Mouse (Mus musculus): ENCODE results near the gene Samm50. TPM values are rescaled to one million over a fixed set of nuclear protein-coding genes. Genes with fewer than 3 reads are reported as not detected.

Gene Samm50
- total and polyA plus RNA-seq, 3 experiments = 55.3 to 132 (median 79.3) TPM

DNA sequence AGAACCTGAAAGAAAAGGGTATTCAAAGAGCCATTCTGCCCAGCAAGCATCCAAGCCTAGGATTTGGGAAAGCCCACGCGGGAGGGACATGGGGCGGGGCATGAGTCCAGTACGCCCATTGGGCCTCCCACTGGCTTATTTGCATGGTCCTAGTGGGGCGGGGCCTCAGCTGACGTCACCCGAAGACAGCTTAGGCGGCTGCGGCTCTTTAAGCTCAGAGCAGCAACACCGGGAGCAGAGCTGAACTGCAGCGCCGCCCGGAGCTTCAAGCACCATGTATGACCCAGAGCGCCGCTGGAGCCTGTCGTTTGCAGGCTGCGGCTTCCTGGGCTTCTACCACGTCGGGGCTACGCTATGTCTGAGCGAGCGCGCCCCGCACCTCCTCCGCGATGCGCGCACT, 24.4 kb upstream of the Samm50 start, which contains the start of gene Pnpla3 (continued):
- TF ChIP-seq ZMIZ1 (IDR thresholded peaks at IDR 0.05; ENCODE audit: low read depth, low read length) (peak; percentile 86), USF2 (conservative IDR thresholded peaks at IDR 0.05; ENCODE audit: low read depth, low read length) (no peak), JUN (IDR thresholded peaks at IDR 0.05; ENCODE audit: insufficient read depth, low read depth, low read length) (0 out of 2 replicates have a peak, but pooled peaks have one; percentile 7), MAZ (IDR thresholded peaks at IDR 0.05; ENCODE audit: low read depth, low read length) (peak; percentile 65; the same call in 1 of the 2 replicates), GABPA (IDR thresholded peaks at IDR 0.05; ENCODE audit: insufficient replicate concordance, low read depth, low read length) (no peak), PAX5 (IDR thresholded peaks at IDR 0.05; ENCODE audit: low read length) (no peak), SMC3 (IDR thresholded peaks at IDR 0.05; ENCODE audit: low read depth, low read length) (peak; percentile 19; the same call in 1 of the 2 replicates), CHD1 (IDR thresholded peaks at IDR 0.05; ENCODE audit: low read depth, low read length) (no peak), RAD21 (IDR thresholded peaks at IDR 0.05; ENCODE audit: low read depth, low read length) (peak; percentile 29), HCFC1 (IDR thresholded peaks at IDR 0.05; ENCODE audit: low read depth, low read length) (peak; percentile 12; the same call in 1 of the 2 replicates), ELF1 (IDR thresholded peaks at IDR 0.05; ENCODE audit: low read depth, low read length) (peak; percentile 43), ZC3H11A (IDR thresholded peaks at IDR 0.05; ENCODE audit: low read depth, low read length) (no peak), E2F4 (IDR thresholded peaks at IDR 0.05; ENCODE audit: insufficient replicate concordance, low read depth, low read length) (no peak), CTCF (conservative IDR thresholded peaks at IDR 0.05 in 1 of 2, IDR thresholded peaks at IDR 0.05 in 1 of 2; ENCODE audit: low read depth in 2 of 2, low read length in 2 of 2) (peak in 1 of 2 experiments; percentile 50; a peak in 2 of 4 replicates), NRF1 (IDR thresholded peaks at IDR 0.05; ENCODE audit: low read depth, low read length) (no peak), BHLHE40 (IDR thresholded peaks at IDR 0.05; ENCODE audit: low read depth, low read length) (peak; percentile 22; the same call in 1 of the 2 replicates), NELFE (IDR thresholded peaks at IDR 0.05; ENCODE audit: low read depth, low read length) (peak; percentile 83)

DNA sequence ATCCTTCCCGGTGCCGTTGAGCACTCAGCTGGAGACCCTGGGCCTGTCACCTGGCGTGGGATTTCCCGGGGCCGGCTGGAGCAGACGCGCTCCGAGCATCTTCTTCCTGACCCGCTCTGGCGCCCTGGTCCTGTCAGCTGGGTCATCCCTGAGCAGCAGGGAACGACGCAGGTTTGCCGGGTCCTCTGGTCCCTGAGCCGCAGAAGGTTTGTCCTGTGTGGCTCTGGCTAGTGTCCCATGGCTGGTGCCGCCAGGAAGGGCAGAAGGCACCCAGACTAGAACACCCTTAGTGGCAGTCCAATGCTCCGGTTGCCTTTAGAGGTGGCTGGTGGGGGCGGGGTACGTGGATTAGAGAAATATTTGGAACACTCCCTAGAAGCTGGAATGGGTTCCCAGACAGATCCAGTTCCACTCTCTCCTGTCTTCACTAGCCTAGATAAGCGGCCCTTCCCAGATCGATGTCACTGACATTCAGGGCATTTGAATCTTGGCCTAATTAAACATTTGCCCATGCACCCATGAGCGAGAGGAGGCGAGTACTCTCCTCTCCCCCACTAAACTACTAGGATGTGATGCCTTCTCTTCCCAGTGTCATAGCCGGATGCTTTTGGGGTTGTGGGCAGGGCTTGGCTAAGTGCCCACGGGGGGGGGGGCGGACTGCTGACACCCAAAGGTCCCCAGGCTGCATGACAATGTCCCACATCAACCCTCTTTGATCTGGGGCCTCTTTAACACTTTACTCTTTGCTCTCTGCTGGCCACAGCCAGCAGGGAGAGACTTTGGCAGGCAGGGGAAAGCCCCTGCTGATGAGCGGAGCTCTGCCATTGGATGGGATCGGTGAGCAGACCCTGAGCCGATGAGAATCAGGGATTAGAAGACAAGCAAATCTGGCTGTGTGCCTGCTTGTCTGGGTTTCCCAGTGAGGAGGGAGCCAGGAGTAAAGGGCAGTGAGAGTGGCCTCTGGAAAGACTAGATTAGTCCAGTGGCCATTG, 23.6 kb upstream of the Samm50 start:
- in situ Hi-C loops (cut with MboI; ENCODE audit: low pct_ligation_motif_present, low pct_unique_long_range_greater_than_20kb, low sequenced_read_pairs) (no loop called here), dilution Hi-C loops (cut with MboI; ENCODE audit: extremely low pct_ligation_motif_present, extremely low pct_unique_long_range_greater_than_20kb, low sequenced_read_pairs) (no loop called here)
- Histone ChIP-seq H3K9ac (ENCODE audit: insufficient read depth, low read depth) (peak overlapping the region; percentile 12; the same call in 1 of the 2 replicates), H3K4me2 (ENCODE audit: insufficient read depth, low read depth, poor library complexity, severe bottlenecking) (peak overlapping the region; percentile 79), H3K4me1 (ENCODE audit: control insufficient read depth in 1 of 2, insufficient read depth in 2 of 2) (peaks cover 5 to 26% of the 10 kb centered on the region in 2 experiments; a peak in 3 of 4 replicates), H3K36me3 (replicated peaks in 1 of 2; ENCODE audit: control insufficient read depth in 1 of 2, insufficient read depth in 1 of 2, low read length in 1 of 2) (no peaks in the 10 kb centered on the region), H3K79me2 (replicated peaks; ENCODE audit: control insufficient read depth, extremely low read depth, insufficient read depth, poor library complexity, severe bottlenecking) (no peaks in the 10 kb centered on the region), H3K4me3 (replicated peaks in 1 of 3; ENCODE audit: low read depth in 2 of 3, low read length in 2 of 3, poor library complexity in 1 of 3) (peak overlapping the region; percentile 32 to 76 (median 57)), H3K27ac (ENCODE audit: insufficient read depth, low read depth) (peak overlapping the region; percentile 26; the same call in 1 of the 2 replicates), H3K9me3 (replicated peaks; ENCODE audit: low read length) (peaks cover 3% of the 10 kb centered on the region), H3K27me3 (replicated peaks) (peaks cover 32% of the 10 kb centered on the region)
- TF ChIP-seq TCF12 (IDR thresholded peaks at IDR 0.05; ENCODE audit: low read depth, low read length) (peak; percentile 34; the same call in 1 of the 2 replicates), SIN3A (IDR thresholded peaks at IDR 0.05; ENCODE audit: low read length) (peak; percentile 56; the same call in 1 of the 2 replicates), MXI1 (IDR thresholded peaks at IDR 0.05; ENCODE audit: low read depth, low read length) (no peak)
- peak; percentile 66 for DNase-seq (ENCODE audit: extremely low read depth)

Data from CH12.LX (cell line).